Mouse (Mus musculus): ENCODE data around the gene Sgcd.

- TF ChIP-seq CTCF (IDR thresholded peaks at IDR 0.05; ENCODE audit: low read depth) (no peak), EP300 (optimal IDR thresholded peaks at IDR 0.05) (no peak)
Measured at GRCm38 (mm10) chr11:47107661-47108060, 881.1 kb downstream of the Sgcd start.
